Mouse (Mus musculus) forebrain, embryonic 14.5 days (tissue): Measurements from ENCODE around the gene Gm28919. TPM values are rescaled to one million over a fixed set of nuclear protein-coding genes. Genes with fewer than 3 reads are reported as not detected.
"Not testable (repeated sequence)": the region's sequence is repeated elsewhere in the genome, so short reads cannot be mapped to it uniquely, and the experiment has no call there.

Experiments
- ATAC-seq: fragments of 200-750 bp; cut with Nextera tagmentation; 2 replicates; pipeline ENCODE4 v1.8.0; 2017; ENCODE audit warnings: mild to moderate bottlenecking, moderate library complexity
- DNase-seq: peaks from one replicate; pipeline ENCODE4 v3.0.0-alpha.2; 2015; ENCODE audit warnings: low spot score
- H3K27ac ChIP-seq: fragments of 300-500 bp; sonication (generic); 2 replicates; pipeline ENCODE4 v1.5.1; 2014; ENCODE audit warnings: low read depth, mild to moderate bottlenecking, control low read depth, low read length, moderate library complexity
- H3K27me3 ChIP-seq: fragments of 300-500 bp; sonication (generic); replicated peaks from 2 replicates; pipeline ENCODE4 v1.6.1; 2014; ENCODE audit warnings: low read length, control low read depth, mixed read lengths; ENCODE audit not compliant: control insufficient read depth, insufficient read depth
- H3K36me3 ChIP-seq: fragments of 300-500 bp; sonication (generic); 2 replicates; pipeline ENCODE4 v1.6.1; 2014; ENCODE audit warnings: low read length, control low read depth; ENCODE audit not compliant: control insufficient read depth, insufficient read depth
- H3K4me1 ChIP-seq: fragments of 300-500 bp; sonication (generic); 2 replicates; pipeline ENCODE4 v1.6.1; 2014; ENCODE audit warnings: antibody characterized with exemption, low read length, control low read depth; ENCODE audit not compliant: control insufficient read depth, insufficient read depth
- H3K4me2 ChIP-seq: fragments of 300-500 bp; sonication (generic); 2 replicates; pipeline ENCODE4 v1.6.1; 2014; ENCODE audit warnings: mild to moderate bottlenecking, control low read depth, low read length
- H3K4me3 ChIP-seq: fragments of 300-500 bp; sonication (generic); 2 replicates; pipeline ENCODE4 v1.5.1; 2014; ENCODE audit warnings: low read depth, low read length, control low read depth
- H3K9ac ChIP-seq: fragments of 300-500 bp; sonication (generic); 2 replicates; pipeline ENCODE4 v1.6.1; 2014; ENCODE audit warnings: mild to moderate bottlenecking, low read length, control low read depth, moderate library complexity
- H3K9me3 ChIP-seq: fragments of 300-500 bp; sonication (generic); replicated peaks from 2 replicates; pipeline ENCODE4 v1.6.1; 2016; ENCODE audit warnings: low read length, control low read depth, mixed read lengths; ENCODE audit not compliant: control insufficient read depth
- WGBS: fragments of 180-500 bp; shearing (Covaris S2); extraction: QIAGEN DNeasy Blood & Tissue Kit; methylation state at CpG from one replicate; pipeline ENCODE4 v1.1.7; 2014; 5-methylcytosine and 5-hydroxymethylcytosine counted together
- polyA plus RNA-seq: library from polyadenylated mRNA; unstranded; fragments of >200 nt; fragmentation: Nextera tagmentation; extraction: Ambion mirVana; gene quantifications from 2 replicates; pipeline ENCODE4 v1.2.1, GENCODE M21; 2014

Gm28919 gene
- polyA plus RNA-seq, result not detected in 2 replicates

DNA sequence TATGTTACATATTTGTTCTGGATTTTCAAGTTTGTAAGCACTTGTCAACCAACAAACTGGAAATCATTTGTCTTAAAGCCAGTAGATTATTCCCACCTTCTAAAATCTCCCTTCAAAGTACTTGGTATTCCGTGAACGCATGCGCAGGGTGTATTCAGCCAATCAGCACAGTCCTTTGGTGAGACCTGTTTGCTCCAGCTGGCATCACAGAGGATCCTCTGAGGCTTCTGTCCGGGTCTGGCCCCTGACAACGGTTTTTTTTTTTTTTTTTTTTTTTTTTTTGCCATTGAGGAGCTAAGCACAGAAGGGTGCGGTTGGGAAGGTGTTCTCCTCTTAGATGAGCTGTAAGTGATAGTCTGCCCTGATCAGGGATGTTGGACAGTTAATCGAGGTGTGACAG, at the start of gene Gm28919:
Gene Gm28919, plus strand, starts transcription at position 301 of the 400 bp plus-strand sequence.
- H3K9ac ChIP-seq, H3K4me3 ChIP-seq, H3K36me3 ChIP-seq, H3K4me1 ChIP-seq, H3K27ac ChIP-seq, H3K27me3 ChIP-seq, ATAC-seq, H3K9me3 ChIP-seq, DNase-seq, H3K4me2 ChIP-seq: not testable (repeated sequence)
- no CpG with 5 or more reads among the region's 7 CpGs for WGBS

Other genes with a start within 250 kb of the Gm28919 start
- not detected in 2 replicates for gene Gm21719, start 99.3 kb downstream of the Gm28919 start, polyA plus RNA-seq